Mouse (Mus musculus) olfactory bulb, adult 2 months (tissue): ENCODE measurements around the gene Elovl6.

Experiments used
- CTCF ChIP-seq: fragments of 200-500 bp; IDR thresholded peaks from 2 replicates; pipeline ENCODE4 v1.5.1; 2012; ENCODE audit warnings: low read depth, mild to moderate bottlenecking, low read length, moderate library complexity; ENCODE audit not compliant: insufficient read depth
- POLR2A ChIP-seq: fragments of 200-500 bp; IDR thresholded peaks from 2 replicates; pipeline ENCODE4 v1.6.1; 2012; ENCODE audit warnings: mild to moderate bottlenecking, low read depth, low read length, moderate library complexity; ENCODE audit not compliant: insufficient read depth

DNA sequence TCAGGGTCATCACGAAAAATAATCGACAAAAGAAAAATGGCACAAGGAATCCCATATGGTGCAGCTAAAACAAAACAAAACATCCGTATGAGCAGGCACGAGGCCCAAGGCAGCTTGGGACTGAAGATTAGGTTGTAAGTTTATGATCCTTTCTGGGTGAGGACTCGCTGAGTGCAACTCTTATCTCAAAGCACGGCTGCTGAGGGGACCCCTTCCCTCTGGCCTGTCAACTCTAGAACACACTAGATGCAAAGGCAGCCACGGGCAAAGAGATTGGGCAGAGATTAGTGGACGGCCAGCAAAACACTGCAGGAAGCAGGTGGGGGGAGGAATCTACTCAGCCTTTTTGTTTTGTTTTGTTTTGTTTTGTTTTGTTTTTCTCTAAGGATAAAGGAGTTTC lies 101.4 kb downstream of the Elovl6 start:
- TF ChIP-seq CTCF (no peak), POLR2A (no peak)
